Mouse (Mus musculus) erythroblast, embryonic 14.5 days (primary cell): ENCODE measurements around the gene 1110002E22Rik. TPM values are rescaled to one million over a fixed set of nuclear protein-coding genes. Genes with fewer than 3 reads are reported as not detected.

ENCODE experiments used
- H3K27me3 ChIP-seq: 2 replicates; pipeline ENCODE4 v1.6.1; 2012; ENCODE audit warnings: inconsistent platforms; ENCODE audit not compliant: control insufficient read depth
- H3K36me3 ChIP-seq: 2 replicates; pipeline ENCODE4 v1.6.1; 2012; ENCODE audit warnings: mild to moderate bottlenecking, inconsistent platforms; ENCODE audit not compliant: control insufficient read depth
- H3K4me1 ChIP-seq: 2 replicates; pipeline ENCODE4 v1.6.1; 2012; ENCODE audit warnings: inconsistent platforms; ENCODE audit not compliant: control insufficient read depth
- H3K4me3 ChIP-seq: replicated peaks from 2 replicates; pipeline ENCODE3; 2012; ENCODE audit warnings: moderate library complexity, mild to moderate bottlenecking, inconsistent platforms
- H3K9me3 ChIP-seq: 2 replicates; pipeline ENCODE4 v1.6.1; 2012; ENCODE audit warnings: low read length, inconsistent platforms, mixed read lengths; ENCODE audit not compliant: control insufficient read depth
- GATA1 ChIP-seq: IDR thresholded peaks from 2 replicates; pipeline ENCODE4 v1.6.1; 2012; ENCODE audit warnings: low read length, inconsistent platforms, mixed read lengths
- TAL1 ChIP-seq: IDR thresholded peaks from 3 replicates; pipeline ENCODE4 v1.6.1; 2012; ENCODE audit warnings: low read length, inconsistent platforms, mixed read lengths
- polyA plus RNA-seq: library from polyadenylated mRNA; stranded (reverse); fragments of >175 nt; gene quantifications from 2 replicates; pipeline ENCODE4 v1.2.3, GENCODE M21; 2012

The 1110002E22Rik gene
- polyA plus RNA-seq, 1 experiment, result not detected

DNA sequence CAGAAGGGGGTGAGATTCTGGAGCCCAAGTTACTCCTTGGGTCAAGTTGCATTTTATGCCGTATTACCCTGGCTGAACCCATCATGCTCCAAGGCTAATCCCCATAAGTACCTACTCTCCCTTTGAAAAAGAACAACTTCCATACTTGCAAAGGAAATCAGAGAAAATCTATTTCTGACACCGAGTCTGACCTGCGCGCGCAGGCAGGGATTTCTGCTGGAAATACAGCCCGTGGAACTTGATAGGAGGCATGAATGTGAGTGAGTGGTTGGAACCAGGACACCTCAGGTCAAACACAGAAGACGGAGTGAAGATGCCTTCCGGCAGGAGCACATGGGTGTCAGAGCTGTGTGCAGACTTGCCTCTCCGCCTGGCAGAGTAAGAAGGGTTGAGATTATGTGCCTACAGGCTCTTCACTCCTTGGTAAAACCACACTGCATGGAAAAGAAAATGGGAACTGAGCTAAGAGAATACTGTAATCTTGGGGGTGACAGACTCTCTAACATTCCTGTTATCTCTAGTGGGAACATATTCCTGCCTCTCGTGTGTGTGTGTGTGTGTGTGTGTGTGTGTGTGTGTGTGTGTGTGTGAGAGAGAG, 6.7 kb downstream of the 1110002E22Rik start:
- no peak overlapping the region for H3K4me3 ChIP-seq
- no peaks in the 10 kb centered on the region for H3K27me3 ChIP-seq
- TF ChIP-seq GATA1, result no peak
- TF ChIP-seq TAL1, result no peak
- H3K36me3 ChIP-seq, result no peaks in the 10 kb centered on the region
- H3K4me1 ChIP-seq, result no peaks in the 10 kb centered on the region
- H3K9me3 ChIP-seq, result no peaks in the 10 kb centered on the region

DNA sequence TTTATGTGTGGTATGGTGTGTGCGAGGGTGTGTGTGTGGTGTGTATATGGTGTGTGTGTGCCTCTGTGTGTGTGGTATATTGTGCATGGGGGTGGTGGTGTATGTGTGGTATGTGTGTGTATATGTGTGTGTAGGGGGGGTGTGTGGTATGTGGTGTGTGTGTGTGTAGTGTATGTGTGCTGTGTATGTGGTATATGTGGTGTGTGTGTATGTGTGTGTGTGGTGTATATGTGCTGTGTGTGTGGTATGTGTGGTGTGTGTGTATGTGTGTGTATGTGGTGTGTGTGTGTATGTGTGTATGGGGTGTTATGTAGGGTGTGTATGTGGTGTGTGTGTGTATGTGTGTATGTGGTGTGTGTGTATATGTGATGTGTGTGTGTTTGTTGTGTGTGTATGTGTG, 9.4 kb downstream of the 1110002E22Rik start:
- no peaks in the 10 kb centered on the region for H3K36me3 ChIP-seq
- H3K4me3 ChIP-seq, result no peak overlapping the region
- TF ChIP-seq TAL1, result no peak
- TF ChIP-seq GATA1, result no peak
- no peaks in the 10 kb centered on the region for H3K27me3 ChIP-seq
- no peaks in the 10 kb centered on the region for H3K4me1 ChIP-seq
- no peaks in the 10 kb centered on the region for H3K9me3 ChIP-seq

DNA sequence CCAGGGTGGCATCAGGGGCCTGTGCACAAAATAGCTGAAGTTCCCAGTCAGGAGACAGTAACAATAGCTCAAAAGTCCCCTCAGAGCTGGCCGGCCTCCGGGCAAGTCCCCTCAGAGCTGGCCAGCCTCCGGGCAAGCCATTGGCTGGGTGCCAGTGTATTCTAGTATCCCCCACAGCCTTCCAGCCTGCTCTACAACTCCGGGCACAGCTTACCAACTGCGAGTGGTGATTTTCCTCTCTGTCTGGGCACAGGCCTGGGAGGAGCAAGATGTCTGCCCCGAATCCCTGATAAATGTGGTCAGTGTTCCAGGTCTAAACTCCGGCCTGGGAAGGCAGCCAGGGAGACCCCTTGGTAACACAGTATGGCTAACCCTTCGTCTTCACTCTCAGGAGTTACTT, 10.4 kb downstream of the 1110002E22Rik start:
- Histone ChIP-seq H3K36me3 (no peaks in the 10 kb centered on the region), H3K4me3 (no peak overlapping the region), H3K4me1 (no peaks in the 10 kb centered on the region), H3K27me3 (no peaks in the 10 kb centered on the region), H3K9me3 (no peaks in the 10 kb centered on the region)
- no peak for TF ChIP-seq GATA1
- no peak for TF ChIP-seq TAL1

DNA sequence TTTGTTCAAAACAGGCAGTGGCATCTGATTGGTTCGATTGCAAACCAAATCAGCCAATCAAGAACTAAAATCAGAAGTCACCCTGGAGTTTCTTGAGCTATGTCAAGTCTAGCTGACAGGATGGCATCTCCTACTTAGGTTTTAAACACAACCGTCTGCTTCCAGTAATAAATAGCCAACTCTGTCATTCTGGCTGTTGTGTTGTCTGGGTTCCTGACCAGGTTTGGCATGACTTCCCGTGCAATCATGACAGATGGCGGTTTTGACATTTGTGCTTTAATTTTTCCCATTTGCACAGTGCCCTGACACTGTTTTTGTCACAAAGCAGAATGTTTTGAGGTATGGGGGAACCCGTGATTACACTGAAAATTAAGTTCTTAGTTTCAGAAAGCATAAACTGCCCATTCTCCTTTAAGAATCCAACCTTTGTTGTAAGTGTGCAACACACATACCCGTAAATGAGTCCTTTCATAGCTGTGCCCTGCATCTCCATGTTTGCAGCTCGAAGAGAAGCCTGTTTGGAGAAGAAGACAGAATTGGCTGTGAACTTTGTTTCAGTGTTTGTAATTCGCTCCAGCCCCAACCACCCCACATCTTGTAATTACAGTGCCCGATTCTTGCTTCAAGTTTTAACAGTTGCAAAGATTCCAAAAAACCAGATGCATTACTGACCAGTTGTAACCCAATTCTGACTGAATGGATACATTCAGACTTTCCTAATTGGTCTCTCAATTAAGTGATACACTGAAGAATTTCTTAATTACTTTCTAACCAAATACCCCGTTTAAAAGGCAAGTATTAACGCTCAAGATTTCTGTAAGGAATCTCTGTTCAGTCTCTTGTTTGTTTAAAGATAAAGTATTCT, 12.9 kb downstream of the 1110002E22Rik start:
- Histone ChIP-seq H3K36me3 (no peaks in the 10 kb centered on the region), H3K9me3 (no peaks in the 10 kb centered on the region), H3K4me3 (no peak overlapping the region), H3K4me1 (no peaks in the 10 kb centered on the region), H3K27me3 (no peaks in the 10 kb centered on the region)
- no peak for TF ChIP-seq TAL1
- TF ChIP-seq GATA1, result no peak

DNA sequence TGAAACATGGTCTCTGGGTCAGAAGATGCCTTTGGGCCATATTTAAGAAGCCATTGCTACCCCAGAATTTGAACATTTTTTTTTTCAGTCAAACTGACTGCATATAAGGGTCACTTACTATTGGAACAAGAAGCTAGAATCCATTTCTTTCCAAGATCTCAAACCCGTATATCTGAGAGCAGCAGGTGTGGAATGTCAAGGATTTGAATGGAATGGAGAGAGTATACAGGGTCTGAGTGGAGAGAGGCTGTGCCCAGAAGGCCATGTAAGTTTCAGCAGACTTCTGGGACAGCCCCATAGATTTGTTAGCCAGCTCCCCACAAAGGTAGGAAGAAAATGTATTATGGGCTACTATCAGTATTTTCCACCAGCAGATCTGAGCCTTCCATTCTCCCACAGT, 13.8 kb downstream of the 1110002E22Rik start:
- H3K36me3 ChIP-seq, result no peaks in the 10 kb centered on the region
- H3K4me1 ChIP-seq, result no peaks in the 10 kb centered on the region
- H3K4me3 ChIP-seq, result no peak overlapping the region
- TF ChIP-seq TAL1 (no peak), GATA1 (no peak)
- H3K27me3 ChIP-seq, result no peaks in the 10 kb centered on the region
- H3K9me3 ChIP-seq, result no peaks in the 10 kb centered on the region

DNA sequence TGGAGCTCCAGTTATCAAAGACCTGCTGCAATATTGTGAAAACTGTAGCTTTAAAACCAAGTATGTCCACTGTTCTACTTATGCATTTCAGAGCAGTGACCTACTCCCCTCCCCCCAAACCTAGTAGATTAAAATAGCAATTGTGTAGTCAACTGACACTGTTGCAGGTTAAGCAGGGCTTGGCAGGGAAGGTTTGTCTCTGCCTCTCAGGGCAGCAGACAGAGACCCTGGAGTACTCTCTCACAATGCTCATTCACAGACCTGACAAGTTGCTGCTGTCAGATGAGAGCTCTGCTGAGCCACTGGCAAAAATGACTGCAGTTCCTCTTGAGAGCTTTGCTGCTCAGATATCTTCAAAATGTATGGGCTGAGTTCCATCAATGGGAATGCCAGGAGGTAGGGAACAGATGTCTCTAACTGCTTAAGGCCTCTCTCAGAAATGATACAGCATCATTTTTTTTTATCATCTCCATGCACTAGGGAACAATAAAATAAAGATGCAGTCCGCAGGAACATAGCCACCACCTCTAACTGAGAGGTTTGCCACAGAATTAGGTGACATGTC, 18.3 kb downstream of the 1110002E22Rik start:
- H3K9me3 ChIP-seq, result no peaks in the 10 kb centered on the region
- H3K4me1 ChIP-seq, result no peaks in the 10 kb centered on the region
- H3K36me3 ChIP-seq, result no peaks in the 10 kb centered on the region
- TF ChIP-seq TAL1 (no peak), GATA1 (no peak)
- H3K4me3 ChIP-seq, result no peak overlapping the region
- H3K27me3 ChIP-seq, result no peaks in the 10 kb centered on the region

DNA sequence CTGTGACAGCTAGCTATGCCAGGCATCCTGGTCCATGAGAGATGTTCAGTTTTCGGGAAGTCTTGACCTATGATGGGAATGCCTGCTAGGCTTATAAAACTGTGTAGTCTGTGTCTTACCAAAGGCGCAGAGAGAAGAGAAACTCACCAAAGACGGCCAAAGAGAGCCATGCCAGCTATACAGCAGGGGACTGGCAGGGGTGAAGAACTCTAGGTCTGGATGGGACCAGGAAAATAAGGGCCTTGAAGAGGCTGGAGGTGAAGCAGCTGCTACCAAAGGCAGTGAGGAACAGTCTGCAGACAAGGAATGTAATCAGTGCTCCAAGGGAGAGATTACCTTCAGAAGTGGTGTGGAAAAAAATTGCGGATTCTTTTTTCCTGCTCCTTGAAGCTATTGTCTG, 19.0 kb downstream of the 1110002E22Rik start:
- Histone ChIP-seq H3K36me3 (no peaks in the 10 kb centered on the region), H3K27me3 (no peaks in the 10 kb centered on the region), H3K4me3 (no peak overlapping the region), H3K9me3 (no peaks in the 10 kb centered on the region), H3K4me1 (no peaks in the 10 kb centered on the region)
- no peak for TF ChIP-seq TAL1
- no peak for TF ChIP-seq GATA1

DNA sequence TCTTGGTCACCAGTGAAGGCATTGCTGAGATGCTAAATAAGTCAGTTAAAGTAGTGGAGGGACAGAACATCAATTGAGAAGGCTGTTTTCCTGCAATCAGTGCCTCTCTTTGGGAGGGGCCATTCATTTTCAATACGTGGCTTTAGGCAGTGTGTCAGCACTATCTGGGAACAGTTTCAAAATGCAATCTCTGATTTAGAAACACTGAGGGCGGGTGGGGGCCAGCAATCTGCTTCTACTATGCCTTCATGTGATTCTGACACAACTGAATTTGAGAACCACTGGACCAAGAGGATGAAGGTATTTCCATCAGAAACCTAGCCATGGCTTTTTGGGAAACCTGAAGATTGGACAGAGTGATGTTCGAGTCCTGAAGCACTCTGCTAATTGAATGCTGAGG, 30.4 kb downstream of the 1110002E22Rik start:
- Histone ChIP-seq H3K9me3 (no peaks in the 10 kb centered on the region), H3K4me1 (no peaks in the 10 kb centered on the region), H3K27me3 (no peaks in the 10 kb centered on the region), H3K4me3 (no peak overlapping the region), H3K36me3 (peaks cover 2% of the 10 kb centered on the region; the same call in 1 of the 2 replicates)
- TF ChIP-seq GATA1 (no peak), TAL1 (no peak)

DNA sequence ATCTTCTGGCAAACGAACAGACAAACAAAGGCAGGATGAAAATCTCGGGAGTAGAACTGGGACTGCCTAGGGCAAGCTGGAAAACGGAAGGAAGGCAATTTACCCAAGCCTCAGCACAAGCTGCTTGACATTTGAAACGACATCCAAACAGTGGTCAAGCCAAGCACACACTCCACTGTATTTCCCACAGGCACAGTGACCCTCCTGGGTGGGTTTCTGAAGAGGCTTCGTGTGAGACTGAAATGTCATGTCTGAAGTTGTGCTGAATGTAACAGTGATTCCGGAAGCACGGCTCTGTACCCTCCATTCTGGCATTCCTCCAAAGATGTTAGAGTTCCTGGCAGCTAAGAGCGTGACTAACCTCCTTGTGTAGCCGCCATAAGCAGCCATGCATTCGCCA, 30.9 kb downstream of the 1110002E22Rik start:
- Histone ChIP-seq H3K27me3 (no peaks in the 10 kb centered on the region), H3K4me3 (no peak overlapping the region), H3K9me3 (no peaks in the 10 kb centered on the region), H3K4me1 (no peaks in the 10 kb centered on the region), H3K36me3 (peaks cover 2% of the 10 kb centered on the region; the same call in 1 of the 2 replicates)
- TF ChIP-seq TAL1 (no peak), GATA1 (no peak)
